ENCODE assay signal across 16 mouse cellular contexts in genomic region chr15:88037606-88038005, GRCm38 (mm10).
"Had no signal": no experiment of that assay in that cellular context is flagged by ENCODE, and none has a peak within 500 bp of the region (broad histone marks: within the 10 kb centered on the region; RNA-seq: fewer than 3 reads in every experiment).

No protein-coding gene starts in this region.

- H3K4me3 ChIP-seq: lung, embryonic 15.5 days; midbrain, embryonic 13.5 days; midbrain, embryonic 15.5 days; neural tube, embryonic 12.5 days; stomach, embryonic 15.5 days had no signal

- H3K27ac ChIP-seq: lung, embryonic 15.5 days; macrophage; midbrain, embryonic 13.5 days; midbrain, embryonic 15.5 days; neural tube, embryonic 12.5 days; stomach, embryonic 15.5 days; stomach, postnatal 0 days had no signal

- H3K9ac ChIP-seq: lung, embryonic 15.5 days; midbrain, embryonic 13.5 days; midbrain, embryonic 15.5 days; neural tube, embryonic 12.5 days; stomach, embryonic 15.5 days had no signal

- ATAC-seq: lung, postnatal 0 days; midbrain, embryonic 15.5 days had no signal

- H3K36me3 ChIP-seq: lung, embryonic 15.5 days; midbrain, embryonic 13.5 days; midbrain, embryonic 15.5 days; neural tube, embryonic 12.5 days; stomach, embryonic 15.5 days had no signal

- DNase-seq: lung, adult 2 months; lung, postnatal 14 days; lung, postnatal 36 days; right cerebral cortex, postnatal 14 days; thymus, adult 2 months; thymus, postnatal 25 days; thymus, postnatal 4 days had no signal

- H3K9me3 ChIP-seq: lung, embryonic 15.5 days; midbrain, embryonic 13.5 days; midbrain, embryonic 15.5 days; neural tube, embryonic 12.5 days; stomach, embryonic 15.5 days had no signal

- H3K4me1 ChIP-seq: lung, embryonic 15.5 days; stomach, embryonic 15.5 days had no signal

- H3K4me2 ChIP-seq: lung, embryonic 15.5 days; midbrain, embryonic 11.5 days; midbrain, embryonic 13.5 days; midbrain, embryonic 15.5 days; neural tube, embryonic 12.5 days; stomach, embryonic 15.5 days had no signal

- H3K27me3 ChIP-seq: lung, embryonic 15.5 days; midbrain, embryonic 15.5 days; neural tube, embryonic 12.5 days; stomach, embryonic 15.5 days had no signal
